Mouse (Mus musculus): ENCODE measurements around the gene Agbl5. TPM values are rescaled to one million over a fixed set of nuclear protein-coding genes. Genes with fewer than 3 reads are reported as not detected.

The Agbl5 gene
- polyA plus RNA-seq, 1 experiment: 72.1 TPM

DNA sequence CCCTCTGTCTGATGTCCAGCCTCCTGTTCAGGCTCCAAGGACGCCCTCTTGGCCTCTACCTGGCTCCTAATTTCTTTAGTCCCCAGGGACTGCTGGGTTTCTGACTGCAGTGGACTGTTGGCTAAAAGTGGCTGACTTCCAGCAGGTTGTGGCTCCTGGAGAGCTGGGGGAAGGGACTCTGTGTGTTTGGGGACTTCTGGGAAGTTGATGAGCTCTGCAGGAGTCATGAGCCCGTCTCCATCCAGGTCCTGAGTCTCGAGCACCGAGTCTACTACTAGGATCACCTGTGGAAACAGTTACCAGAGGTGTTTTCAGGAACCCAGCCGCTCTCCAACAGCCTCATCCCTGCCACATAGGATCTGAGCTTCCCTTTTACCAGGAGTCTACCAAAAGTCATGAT, 45.2 kb downstream of the Agbl5 start:
- TF ChIP-seq POLR2A (IDR thresholded peaks at IDR 0.05; ENCODE audit: borderline replicate concordance, extremely low read depth, insufficient read depth, insufficient read length, poor library complexity, severe bottlenecking) (no peak), CTCF (IDR thresholded peaks at IDR 0.05; ENCODE audit: borderline replicate concordance, extremely low read depth, insufficient read depth, insufficient read length) (no peak)
- DNase-seq (ENCODE audit: low read depth): no peak

DNA sequence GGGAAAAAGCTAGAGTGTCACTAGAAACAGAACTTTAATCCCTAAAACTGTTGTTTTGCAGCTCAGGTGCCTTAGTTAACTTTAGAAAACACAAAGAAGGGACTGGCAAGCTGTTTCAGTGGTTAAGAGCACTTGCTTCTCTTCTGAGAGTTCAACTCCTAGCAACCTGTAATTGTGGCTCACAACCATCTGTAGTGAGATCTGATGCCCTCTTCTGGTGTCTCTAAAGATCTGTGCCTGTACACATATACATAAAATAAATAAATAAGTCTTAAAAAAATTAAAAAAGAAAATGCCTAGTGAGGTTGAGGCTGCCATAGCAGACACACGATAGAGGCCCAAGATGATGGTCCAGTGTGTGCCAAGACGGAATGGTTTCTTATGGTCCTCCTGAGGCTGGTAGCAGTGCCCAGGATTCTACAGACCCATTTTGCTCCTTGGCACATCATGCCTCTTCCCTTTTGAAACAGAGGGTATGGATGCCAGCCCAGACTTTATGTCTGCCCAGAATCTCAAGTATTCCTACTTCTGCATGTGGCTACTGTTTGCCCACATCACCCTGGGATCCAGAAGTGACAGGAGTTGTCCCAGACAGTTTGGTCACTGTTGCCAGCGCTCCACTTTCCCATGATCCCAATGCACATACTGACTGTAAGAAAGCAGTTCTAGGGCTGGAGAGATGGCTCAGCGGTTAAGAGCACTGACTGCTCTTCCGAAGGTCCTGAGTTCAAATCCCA, 46.4 kb downstream of the Agbl5 start:
- TF ChIP-seq POLR2A (IDR thresholded peaks at IDR 0.05; ENCODE audit: borderline replicate concordance, extremely low read depth, insufficient read depth, insufficient read length, poor library complexity, severe bottlenecking): no peak
- no peak for TF ChIP-seq CTCF (IDR thresholded peaks at IDR 0.05; ENCODE audit: borderline replicate concordance, extremely low read depth, insufficient read depth, insufficient read length)
- no peak for DNase-seq (ENCODE audit: low read depth)

DNA sequence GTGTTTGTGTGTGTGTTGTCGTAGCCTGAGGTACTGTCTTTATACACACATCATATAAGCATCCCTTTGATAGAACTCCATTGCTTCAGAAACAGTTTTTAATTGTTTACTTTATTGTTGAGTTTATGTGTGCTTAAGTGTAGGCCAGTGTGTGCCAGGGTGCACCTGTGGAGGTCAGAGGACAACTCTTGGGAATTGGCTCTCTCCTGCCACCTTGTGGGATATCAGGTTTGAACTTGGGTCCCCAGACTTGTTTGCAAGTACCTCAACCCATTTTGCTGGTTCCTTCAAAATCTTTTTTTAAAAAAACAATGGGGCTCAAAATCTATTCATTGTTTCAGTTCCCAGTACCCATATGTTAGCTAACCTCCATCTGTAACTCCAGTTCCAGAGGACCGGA, 54.5 kb downstream of the Agbl5 start:
- no peak for DNase-seq (ENCODE audit: low read depth)
- no peak for TF ChIP-seq POLR2A (IDR thresholded peaks at IDR 0.05; ENCODE audit: borderline replicate concordance, extremely low read depth, insufficient read depth, insufficient read length, poor library complexity, severe bottlenecking)
- TF ChIP-seq CTCF (IDR thresholded peaks at IDR 0.05; ENCODE audit: borderline replicate concordance, extremely low read depth, insufficient read depth, insufficient read length): no peak

DNA sequence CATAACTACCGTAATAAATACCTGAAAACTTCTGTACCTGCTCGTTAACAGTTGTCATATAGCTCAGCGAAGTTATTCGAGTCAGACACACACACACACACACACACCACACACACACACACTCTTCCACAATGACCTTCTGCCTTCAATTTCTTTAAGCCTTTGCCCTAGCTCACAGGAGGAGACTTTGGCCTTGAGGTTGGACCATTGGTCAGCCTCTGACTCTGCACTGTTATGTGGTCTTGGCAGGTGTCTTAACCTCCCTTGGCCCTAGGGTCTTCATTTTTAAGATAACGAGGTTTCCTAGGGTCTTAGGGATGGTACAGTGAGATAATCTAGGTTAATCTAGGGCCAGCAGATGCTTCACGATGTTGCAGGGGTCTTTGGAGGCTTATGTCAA, 55.9 kb downstream of the Agbl5 start:
- TF ChIP-seq POLR2A (IDR thresholded peaks at IDR 0.05; ENCODE audit: borderline replicate concordance, extremely low read depth, insufficient read depth, insufficient read length, poor library complexity, severe bottlenecking) (no peak), CTCF (IDR thresholded peaks at IDR 0.05; ENCODE audit: borderline replicate concordance, extremely low read depth, insufficient read depth, insufficient read length) (no peak)
- DNase-seq (ENCODE audit: low read depth): no peak

DNA sequence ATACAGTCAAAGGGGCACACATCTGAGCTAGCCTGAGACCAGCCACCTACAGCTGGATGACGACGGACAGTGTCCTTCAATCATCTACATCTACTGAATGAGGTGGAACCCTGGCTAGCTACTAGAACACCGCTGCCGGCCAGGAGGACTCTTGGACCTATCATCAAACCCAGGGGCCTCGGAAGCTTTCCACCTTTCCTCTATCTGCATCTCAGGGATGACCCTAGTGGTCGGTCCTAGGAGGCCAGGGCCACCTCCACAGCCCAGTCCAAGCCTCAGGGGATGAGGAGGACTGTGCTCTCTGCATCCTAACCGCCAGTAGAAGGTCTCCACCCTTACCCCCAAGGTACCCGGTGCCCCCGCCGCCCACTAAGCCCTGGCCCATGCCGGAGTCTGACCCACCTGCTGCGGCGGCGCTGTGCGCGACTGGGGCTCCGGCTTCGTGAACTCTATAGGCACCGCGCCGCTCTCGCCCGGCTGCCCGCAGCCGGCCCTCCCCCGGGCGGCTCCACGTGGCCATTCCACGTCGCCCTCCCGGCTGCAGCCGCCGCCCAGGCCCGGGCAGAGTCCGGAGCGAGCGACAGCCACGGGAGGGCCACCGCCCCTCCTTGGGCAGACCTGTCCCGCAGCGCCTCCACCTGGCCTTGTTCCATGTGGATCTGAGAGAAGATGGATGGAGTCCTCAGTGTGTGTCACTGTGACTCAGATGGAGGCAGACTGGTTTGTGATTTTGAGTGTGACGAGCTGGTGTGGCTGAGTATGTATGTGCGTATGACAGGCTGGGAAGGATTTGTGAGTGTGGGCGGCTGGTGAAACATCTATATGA, 56.7 kb downstream of the Agbl5 start, which contains the start of gene Cgref1:
TSS of gene Cgref1 (minus strand) at position 636 of the 826 bp plus-strand sequence.
- TF ChIP-seq CTCF (IDR thresholded peaks at IDR 0.05; ENCODE audit: borderline replicate concordance, extremely low read depth, insufficient read depth, insufficient read length) (peak; percentile 53; the same call in 1 of the 2 replicates), POLR2A (IDR thresholded peaks at IDR 0.05; ENCODE audit: borderline replicate concordance, extremely low read depth, insufficient read depth, insufficient read length, poor library complexity, severe bottlenecking) (0 out of 2 replicates have a peak, but pooled peaks have one; percentile 20)

DNA sequence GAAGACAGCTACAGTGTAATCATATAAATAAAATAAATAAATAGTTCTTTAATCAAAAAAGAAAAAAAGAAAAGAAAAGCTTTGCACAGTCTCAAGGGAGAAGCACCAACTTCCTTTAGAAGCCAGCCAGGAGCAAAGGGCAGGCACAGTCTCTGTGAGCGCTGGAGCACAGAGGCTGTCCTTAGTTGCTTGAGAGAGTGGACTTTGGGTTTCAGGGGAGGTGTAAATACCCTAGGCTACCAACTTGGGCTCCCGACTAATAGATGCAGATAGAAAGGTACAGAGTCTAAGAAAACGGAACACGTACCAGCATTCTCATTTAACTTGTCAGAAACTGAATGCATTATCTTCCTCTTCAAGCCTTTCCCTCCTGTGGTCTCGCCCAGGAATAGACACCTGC, 60.1 kb downstream of the Agbl5 start:
- TF ChIP-seq POLR2A (IDR thresholded peaks at IDR 0.05; ENCODE audit: borderline replicate concordance, extremely low read depth, insufficient read depth, insufficient read length, poor library complexity, severe bottlenecking): no peak
- no peak for TF ChIP-seq CTCF (IDR thresholded peaks at IDR 0.05; ENCODE audit: borderline replicate concordance, extremely low read depth, insufficient read depth, insufficient read length)
- DNase-seq (ENCODE audit: low read depth): no peak

More for the DNA sequence above, 56.7 kb downstream of the Agbl5 start, which contains the start of gene Cgref1:
- DNase-seq (ENCODE audit: low read depth): peak; percentile 77

DNA sequence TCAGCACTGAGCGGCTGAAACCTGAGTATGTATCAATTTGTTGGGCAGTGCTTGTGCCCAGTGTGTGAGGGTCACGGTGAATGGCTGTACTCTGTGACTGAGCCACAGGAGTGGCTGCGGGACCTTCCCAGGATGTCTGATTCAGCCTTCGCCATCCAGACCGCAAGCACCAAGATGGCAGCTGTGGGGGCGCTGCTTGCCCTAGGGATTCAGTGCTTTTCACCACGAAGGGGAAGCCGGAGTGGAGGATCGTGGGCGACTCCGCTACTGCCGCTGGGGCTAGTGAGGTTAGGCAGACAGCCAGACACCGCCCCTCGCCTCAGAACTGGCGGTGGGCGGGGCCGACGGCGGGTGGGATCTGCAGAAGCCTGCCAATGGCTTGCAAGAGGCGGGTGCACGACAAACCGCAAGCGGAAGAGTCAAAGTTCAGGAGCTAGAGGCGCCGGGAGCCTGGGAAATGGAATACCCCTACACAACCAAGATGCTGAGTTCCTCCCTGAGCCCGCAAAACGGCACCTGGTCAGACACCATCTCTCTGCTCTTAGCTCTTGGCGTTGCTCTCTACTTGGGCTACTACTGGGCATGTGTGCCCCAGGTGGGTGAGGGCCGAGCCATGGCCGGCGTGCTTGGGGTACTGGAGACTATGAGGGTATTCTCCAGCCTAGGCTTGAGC, 61.3 kb downstream of the Agbl5 start:
- TF ChIP-seq POLR2A (IDR thresholded peaks at IDR 0.05; ENCODE audit: borderline replicate concordance, extremely low read depth, insufficient read depth, insufficient read length, poor library complexity, severe bottlenecking) (peak; percentile 42; the same call in 1 of the 2 replicates), CTCF (IDR thresholded peaks at IDR 0.05; ENCODE audit: borderline replicate concordance, extremely low read depth, insufficient read depth, insufficient read length) (peak; percentile 9; the same call in 1 of the 2 replicates)
- peak; percentile 96 for DNase-seq (ENCODE audit: low read depth)

DNA sequence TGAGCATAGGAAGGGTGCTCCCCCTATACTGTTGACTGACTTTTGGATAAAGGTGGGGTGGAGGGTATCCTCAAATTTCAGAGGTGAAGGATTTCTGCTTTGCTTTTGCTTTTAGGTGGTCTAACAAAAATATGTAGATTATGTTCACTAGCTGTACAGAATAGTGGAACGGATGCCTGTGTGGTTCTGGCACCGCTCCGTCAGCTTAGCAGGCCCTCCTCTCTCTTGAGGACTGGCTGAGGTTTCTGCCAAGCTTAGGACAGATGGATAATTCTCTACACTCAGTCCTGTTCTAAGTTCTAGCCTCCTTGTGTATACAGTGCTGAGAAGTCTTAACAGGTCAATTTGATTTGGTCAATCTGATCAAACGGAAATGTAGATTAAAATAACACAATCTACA, 62.0 kb downstream of the Agbl5 start:
- DNase-seq (ENCODE audit: low read depth): no peak
- TF ChIP-seq CTCF (IDR thresholded peaks at IDR 0.05; ENCODE audit: borderline replicate concordance, extremely low read depth, insufficient read depth, insufficient read length) (no peak), POLR2A (IDR thresholded peaks at IDR 0.05; ENCODE audit: borderline replicate concordance, extremely low read depth, insufficient read depth, insufficient read length, poor library complexity, severe bottlenecking) (no peak)

DNA sequence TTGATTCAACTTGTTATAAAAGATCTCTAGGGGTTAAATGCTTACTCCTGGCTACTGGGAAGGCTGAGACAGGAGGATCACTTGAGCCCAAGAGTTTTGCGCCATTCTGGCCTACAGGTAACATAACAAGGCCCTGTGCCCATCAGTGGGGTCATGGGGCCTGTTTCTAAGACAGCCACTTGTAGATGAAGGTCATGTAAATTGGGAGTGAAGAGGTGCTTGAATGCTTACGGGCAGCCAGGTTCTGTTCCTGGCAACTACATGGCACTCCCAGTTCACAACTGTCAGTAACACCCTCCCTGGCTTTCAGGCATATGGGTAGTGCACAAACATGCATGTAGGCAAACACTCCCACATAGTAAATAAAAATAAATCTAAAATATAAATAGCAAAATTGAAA, 62.4 kb downstream of the Agbl5 start:
- DNase-seq (ENCODE audit: low read depth): no peak
- no peak for TF ChIP-seq POLR2A (IDR thresholded peaks at IDR 0.05; ENCODE audit: borderline replicate concordance, extremely low read depth, insufficient read depth, insufficient read length, poor library complexity, severe bottlenecking)
- no peak for TF ChIP-seq CTCF (IDR thresholded peaks at IDR 0.05; ENCODE audit: borderline replicate concordance, extremely low read depth, insufficient read depth, insufficient read length)

DNA sequence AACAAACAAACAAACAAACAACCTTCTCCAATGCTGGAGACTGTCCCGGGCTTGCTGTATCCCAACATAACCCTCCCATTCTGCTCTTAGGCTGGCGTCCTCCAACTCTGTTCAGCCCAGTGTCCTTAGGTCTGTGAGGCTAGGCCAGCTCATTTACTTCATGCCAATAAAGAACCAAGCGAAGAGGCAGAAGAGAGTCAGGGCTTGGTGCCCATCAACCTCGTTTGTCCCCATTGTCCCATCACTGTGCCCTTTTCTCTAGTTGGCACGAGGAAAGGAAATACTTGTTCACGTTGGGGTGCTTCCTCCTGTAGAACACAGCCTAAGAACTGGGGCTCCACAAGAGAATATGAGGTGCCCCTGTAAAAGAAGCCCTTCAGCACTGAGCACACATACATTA, 63.2 kb downstream of the Agbl5 start:
- no peak for TF ChIP-seq POLR2A (IDR thresholded peaks at IDR 0.05; ENCODE audit: borderline replicate concordance, extremely low read depth, insufficient read depth, insufficient read length, poor library complexity, severe bottlenecking)
- no peak for TF ChIP-seq CTCF (IDR thresholded peaks at IDR 0.05; ENCODE audit: borderline replicate concordance, extremely low read depth, insufficient read depth, insufficient read length)
- no peak for DNase-seq (ENCODE audit: low read depth)

DNA sequence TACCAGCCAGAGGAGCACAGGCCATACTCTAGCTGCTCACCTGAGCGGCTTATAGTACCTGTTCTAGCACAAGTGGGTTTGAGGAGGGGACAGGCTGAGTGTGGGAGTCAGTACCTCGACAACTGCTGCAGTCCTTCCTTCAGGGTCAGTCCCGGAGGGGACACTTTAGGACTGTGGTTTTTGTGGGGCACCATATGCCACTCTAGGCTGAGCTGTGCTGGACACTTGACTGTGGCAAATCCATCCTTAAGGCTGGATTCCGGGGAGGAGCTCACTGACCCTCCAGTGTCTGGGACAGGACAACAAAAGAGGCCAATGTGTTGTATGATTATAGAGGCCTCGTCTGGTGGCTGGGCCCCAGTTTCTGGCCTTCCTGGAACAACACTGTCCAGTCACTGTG, 64.1 kb downstream of the Agbl5 start:
- TF ChIP-seq CTCF (IDR thresholded peaks at IDR 0.05; ENCODE audit: borderline replicate concordance, extremely low read depth, insufficient read depth, insufficient read length) (no peak), POLR2A (IDR thresholded peaks at IDR 0.05; ENCODE audit: borderline replicate concordance, extremely low read depth, insufficient read depth, insufficient read length, poor library complexity, severe bottlenecking) (no peak)
- no peak for DNase-seq (ENCODE audit: low read depth)
